Mouse (Mus musculus) erythroblast, embryonic 14.5 days (primary cell): ENCODE results near the gene Cyb5d1. TPM values are rescaled to one million over a fixed set of nuclear protein-coding genes. Genes with fewer than 3 reads are reported as not detected.

Source experiments
- H3K27me3 ChIP-seq: 2 replicates; pipeline ENCODE4 v1.6.1; 2012; ENCODE audit warnings: inconsistent platforms; ENCODE audit not compliant: control insufficient read depth
- H3K36me3 ChIP-seq: 2 replicates; pipeline ENCODE4 v1.6.1; 2012; ENCODE audit warnings: mild to moderate bottlenecking, inconsistent platforms; ENCODE audit not compliant: control insufficient read depth
- H3K4me1 ChIP-seq: 2 replicates; pipeline ENCODE4 v1.6.1; 2012; ENCODE audit warnings: inconsistent platforms; ENCODE audit not compliant: control insufficient read depth
- H3K4me3 ChIP-seq: replicated peaks from 2 replicates; pipeline ENCODE3; 2012; ENCODE audit warnings: moderate library complexity, mild to moderate bottlenecking, inconsistent platforms
- H3K9me3 ChIP-seq: 2 replicates; pipeline ENCODE4 v1.6.1; 2012; ENCODE audit warnings: low read length, inconsistent platforms, mixed read lengths; ENCODE audit not compliant: control insufficient read depth
- GATA1 ChIP-seq: IDR thresholded peaks from 2 replicates; pipeline ENCODE4 v1.6.1; 2012; ENCODE audit warnings: low read length, inconsistent platforms, mixed read lengths
- TAL1 ChIP-seq: IDR thresholded peaks from 3 replicates; pipeline ENCODE4 v1.6.1; 2012; ENCODE audit warnings: low read length, inconsistent platforms, mixed read lengths
- polyA plus RNA-seq: library from polyadenylated mRNA; stranded (reverse); fragments of >175 nt; gene quantifications from 2 replicates; pipeline ENCODE4 v1.2.3, GENCODE M21; 2012

The Cyb5d1 gene
- polyA plus RNA-seq, 1 experiment, result 0.12 TPM

- Histone ChIP-seq H3K4me1 (peaks cover 28% of the 10 kb centered on the region), H3K4me3 (no peak overlapping the region), H3K27me3 (peaks cover 21% of the 10 kb centered on the region), H3K36me3 (no peaks in the 10 kb centered on the region), H3K9me3 (no peaks in the 10 kb centered on the region)
- TF ChIP-seq GATA1, result peak; percentile 14; the same call in 1 of the 2 replicates
- no peak for TF ChIP-seq TAL1
Observed at GRCm38 (mm10) chr11:69426246-69426645, 30.8 kb upstream of the Cyb5d1 start.

- Histone ChIP-seq H3K4me1 (peaks cover 48% of the 10 kb centered on the region), H3K9me3 (no peaks in the 10 kb centered on the region), H3K36me3 (no peaks in the 10 kb centered on the region), H3K4me3 (no peak overlapping the region), H3K27me3 (peaks cover 40% of the 10 kb centered on the region)
- TF ChIP-seq TAL1 (no peak), GATA1 (no peak)
Observed at GRCm38 (mm10) chr11:69423885-69424284, 28.5 kb upstream of the Cyb5d1 start.

- peaks cover 54% of the 10 kb centered on the region for H3K4me1 ChIP-seq
Observed at GRCm38 (mm10) chr11:69422842-69423241, 27.4 kb upstream of the Cyb5d1 start.

GRCm38 (mm10) chr11:69421131-69421977 is 25.9 kb upstream of the Cyb5d1 start:
- H3K4me1 ChIP-seq, result peaks cover 59% of the 10 kb centered on the region
- no peaks in the 10 kb centered on the region for H3K36me3 ChIP-seq
- TF ChIP-seq TAL1 (no peak), GATA1 (no peak)
- H3K27me3 ChIP-seq, result peaks cover 65% of the 10 kb centered on the region
- no peaks in the 10 kb centered on the region for H3K9me3 ChIP-seq
- no peak overlapping the region for H3K4me3 ChIP-seq

More at GRCm38 (mm10) chr11:69422842-69423241, 27.4 kb upstream of the Cyb5d1 start:
- no peak overlapping the region for H3K4me3 ChIP-seq
- no peaks in the 10 kb centered on the region for H3K9me3 ChIP-seq
- TF ChIP-seq GATA1 (no peak), TAL1 (no peak)
- H3K27me3 ChIP-seq, result peaks cover 50% of the 10 kb centered on the region
- no peaks in the 10 kb centered on the region for H3K36me3 ChIP-seq

- peaks cover 69% of the 10 kb centered on the region for H3K27me3 ChIP-seq
- H3K9me3 ChIP-seq, result no peaks in the 10 kb centered on the region
- TF ChIP-seq GATA1 (no peak), TAL1 (no peak)
- H3K36me3 ChIP-seq, result no peaks in the 10 kb centered on the region
- peak overlapping the region; percentile 59 for H3K4me3 ChIP-seq
- H3K4me1 ChIP-seq, result peaks cover 55% of the 10 kb centered on the region
Observed at GRCm38 (mm10) chr11:69420554-69421000, 25.1 kb upstream of the Cyb5d1 start.

- no peak for TF ChIP-seq TAL1
- no peak for TF ChIP-seq GATA1
- Histone ChIP-seq H3K4me1 (peaks cover 59% of the 10 kb centered on the region), H3K9me3 (no peaks in the 10 kb centered on the region), H3K27me3 (peaks cover 72% of the 10 kb centered on the region), H3K4me3 (peak overlapping the region; percentile 59), H3K36me3 (no peaks in the 10 kb centered on the region)
Observed at GRCm38 (mm10) chr11:69419813-69420553, 24.6 kb upstream of the Cyb5d1 start.

- H3K9me3 ChIP-seq, result no peaks in the 10 kb centered on the region
- H3K27me3 ChIP-seq, result peaks cover 72% of the 10 kb centered on the region
- H3K4me1 ChIP-seq, result peaks cover 61% of the 10 kb centered on the region
- H3K36me3 ChIP-seq, result no peaks in the 10 kb centered on the region
- peak overlapping the region; percentile 59 for H3K4me3 ChIP-seq
- no peak for TF ChIP-seq GATA1
- TF ChIP-seq TAL1, result no peak
Observed at GRCm38 (mm10) chr11:69419443-69419812, 24.0 kb upstream of the Cyb5d1 start.

- Histone ChIP-seq H3K4me1 (peaks cover 65% of the 10 kb centered on the region), H3K4me3 (peak overlapping the region; percentile 59), H3K9me3 (no peaks in the 10 kb centered on the region), H3K27me3 (peaks cover 72% of the 10 kb centered on the region), H3K36me3 (no peaks in the 10 kb centered on the region)
- no peak for TF ChIP-seq GATA1
- no peak for TF ChIP-seq TAL1
Observed at GRCm38 (mm10) chr11:69418481-69419442, 23.3 kb upstream of the Cyb5d1 start.
